Mouse (Mus musculus): Measurements from ENCODE around the gene Tsc1. TPM values are rescaled to one million over a fixed set of nuclear protein-coding genes. Genes with fewer than 3 reads are reported as not detected.

Gene Tsc1
- polyA plus RNA-seq, 1 experiment from 2014 or later = 31.7 TPM

- Histone ChIP-seq H3K27me3 (peaks cover 19% of the 10 kb centered on the region; the same call in 1 of the 2 replicates), H3K4me1 (replicated peaks) (no peaks in the 10 kb centered on the region), H3K9me3 (no peaks in the 10 kb centered on the region), H3K36me3 (no peaks in the 10 kb centered on the region), H3K4me2 (no peak overlapping the region), H3K27ac (replicated peaks) (no peak overlapping the region), H3K9ac (no peak overlapping the region), H3K4me3 (no peak overlapping the region)
- no peak for ATAC-seq (ENCODE audit: low FRiP score, low read depth)
- WGBS = 75% methylated on average over 8 of the region's 8 CpGs
Measured at GRCm38 (mm10) chr2:28617498-28618486, 23.2 kb upstream of the Tsc1 start.

- no peak for ATAC-seq (ENCODE audit: low FRiP score, low read depth)
- no peak overlapping the region for H3K9ac ChIP-seq
- 88% methylated on average over 6 of the region's 6 CpGs for WGBS
- H3K27ac ChIP-seq (replicated peaks) = no peak overlapping the region
- no peak overlapping the region for H3K4me3 ChIP-seq
- H3K27me3 ChIP-seq = peaks cover 19% of the 10 kb centered on the region; the same call in 1 of the 2 replicates
- no peaks in the 10 kb centered on the region for H3K36me3 ChIP-seq
- no peaks in the 10 kb centered on the region for H3K4me1 ChIP-seq (replicated peaks)
- H3K9me3 ChIP-seq = no peaks in the 10 kb centered on the region
- no peak overlapping the region for H3K4me2 ChIP-seq
Measured at GRCm38 (mm10) chr2:28618777-28619336, 22.2 kb upstream of the Tsc1 start.

GRCm38 (mm10) chr2:28619369-28619768 is 21.7 kb upstream of the Tsc1 start:
- peaks cover 19% of the 10 kb centered on the region; the same call in 1 of the 2 replicates for H3K27me3 ChIP-seq
- H3K27ac ChIP-seq (replicated peaks) = no peak overlapping the region
- H3K36me3 ChIP-seq = no peaks in the 10 kb centered on the region
- H3K4me1 ChIP-seq (replicated peaks) = no peaks in the 10 kb centered on the region
- ATAC-seq (ENCODE audit: low FRiP score, low read depth) = no peak
- no peaks in the 10 kb centered on the region for H3K9me3 ChIP-seq
- H3K4me3 ChIP-seq = no peak overlapping the region
- H3K9ac ChIP-seq = no peak overlapping the region
- WGBS = 87% methylated on average over 6 of the region's 6 CpGs
- H3K4me2 ChIP-seq = no peak overlapping the region

GRCm38 (mm10) chr2:28620522-28620921 is 20.5 kb upstream of the Tsc1 start:
- Histone ChIP-seq H3K36me3 (no peaks in the 10 kb centered on the region), H3K9me3 (no peaks in the 10 kb centered on the region), H3K4me1 (replicated peaks) (no peaks in the 10 kb centered on the region), H3K4me2 (no peak overlapping the region), H3K27ac (replicated peaks) (no peak overlapping the region), H3K27me3 (peaks cover 19% of the 10 kb centered on the region; the same call in 1 of the 2 replicates), H3K4me3 (no peak overlapping the region), H3K9ac (no peak overlapping the region)
- WGBS = 70% methylated on average over 10 of the region's 10 CpGs
- ATAC-seq (ENCODE audit: low FRiP score, low read depth) = no peak

- no peak for ATAC-seq (ENCODE audit: low FRiP score, low read depth)
- H3K27me3 ChIP-seq = peaks cover 19% of the 10 kb centered on the region; the same call in 1 of the 2 replicates
- H3K9ac ChIP-seq = no peak overlapping the region
- no peak overlapping the region for H3K4me3 ChIP-seq
- H3K36me3 ChIP-seq = no peaks in the 10 kb centered on the region
- no peak overlapping the region for H3K4me2 ChIP-seq
- H3K27ac ChIP-seq (replicated peaks) = no peak overlapping the region
- no peaks in the 10 kb centered on the region for H3K4me1 ChIP-seq (replicated peaks)
- no peaks in the 10 kb centered on the region for H3K9me3 ChIP-seq
- WGBS = 27% methylated on average over 2 of the region's 2 CpGs
Measured at GRCm38 (mm10) chr2:28621111-28621510, 19.9 kb upstream of the Tsc1 start.

- H3K9me3 ChIP-seq = no peaks in the 10 kb centered on the region
- 5% methylated on average over 16 of the region's 16 CpGs for WGBS
- no peak within 1 kb of the TSS for H3K4me3 ChIP-seq
- ATAC-seq (ENCODE audit: low FRiP score, low read depth) = no peak
- H3K4me1 ChIP-seq (replicated peaks) = no peaks in the 10 kb centered on the region
- peak within 1 kb of the TSS; percentile 1; the same call in 1 of the 2 replicates for H3K4me2 ChIP-seq
- H3K27me3 ChIP-seq = peaks cover 19% of the 10 kb centered on the region; the same call in 1 of the 2 replicates
- H3K9ac ChIP-seq = no peak within 1 kb of the TSS; the same call in 1 of the 2 replicates
- H3K36me3 ChIP-seq = no peaks in the 10 kb centered on the region
- H3K27ac ChIP-seq (replicated peaks) = no peak within 1 kb of the TSS
Measured at GRCm38 (mm10) chr2:28621664-28622171, 19.3 kb upstream of the Tsc1 start, which contains the start of gene Gfi1b. Gene Gfi1b (minus strand): TSS chr2:28621982.

- Histone ChIP-seq H3K36me3 (no peaks in the 10 kb centered on the region), H3K9me3 (no peaks in the 10 kb centered on the region), H3K27me3 (peaks cover 19% of the 10 kb centered on the region; the same call in 1 of the 2 replicates), H3K4me2 (no peak overlapping the region), H3K27ac (replicated peaks) (no peak overlapping the region), H3K4me3 (no peak overlapping the region), H3K4me1 (replicated peaks) (no peaks in the 10 kb centered on the region), H3K9ac (no peak overlapping the region)
- no peak for ATAC-seq (ENCODE audit: low FRiP score, low read depth)
- WGBS = 23% methylated on average over 10 of the region's 10 CpGs
Measured at GRCm38 (mm10) chr2:28622521-28623124, 18.4 kb upstream of the Tsc1 start.

- no peaks in the 10 kb centered on the region for H3K36me3 ChIP-seq
- no peak overlapping the region for H3K9ac ChIP-seq
- H3K27me3 ChIP-seq = peaks cover 19% of the 10 kb centered on the region; the same call in 1 of the 2 replicates
- 92% methylated on average over 3 of the region's 3 CpGs for WGBS
- no peak overlapping the region for H3K4me3 ChIP-seq
- no peak overlapping the region for H3K4me2 ChIP-seq
- no peak overlapping the region for H3K27ac ChIP-seq (replicated peaks)
- ATAC-seq (ENCODE audit: low FRiP score, low read depth) = no peak
- H3K9me3 ChIP-seq = no peaks in the 10 kb centered on the region
- H3K4me1 ChIP-seq (replicated peaks) = no peaks in the 10 kb centered on the region
Measured at GRCm38 (mm10) chr2:28624870-28625269, 16.2 kb upstream of the Tsc1 start.

- no peaks in the 10 kb centered on the region for H3K36me3 ChIP-seq
- ATAC-seq (ENCODE audit: low FRiP score, low read depth) = no peak
- 85% methylated on average over 3 of the region's 3 CpGs for WGBS
- H3K27ac ChIP-seq (replicated peaks) = no peak overlapping the region
- no peak overlapping the region for H3K4me3 ChIP-seq
- no peak overlapping the region for H3K9ac ChIP-seq
- no peak overlapping the region for H3K4me2 ChIP-seq
- no peaks in the 10 kb centered on the region for H3K4me1 ChIP-seq (replicated peaks)
- peaks cover 14% of the 10 kb centered on the region; the same call in 1 of the 2 replicates for H3K27me3 ChIP-seq
- H3K9me3 ChIP-seq = no peaks in the 10 kb centered on the region
Measured at GRCm38 (mm10) chr2:28626038-28626437, 15.0 kb upstream of the Tsc1 start.

GRCm38 (mm10) chr2:28628053-28628452 is 13.0 kb upstream of the Tsc1 start:
- Histone ChIP-seq H3K4me1 (replicated peaks) (no peaks in the 10 kb centered on the region), H3K36me3 (no peaks in the 10 kb centered on the region), H3K4me3 (no peak overlapping the region), H3K27me3 (no peaks in the 10 kb centered on the region; the same call in 1 of the 2 replicates), H3K27ac (replicated peaks) (no peak overlapping the region), H3K9me3 (no peaks in the 10 kb centered on the region), H3K4me2 (no peak overlapping the region), H3K9ac (no peak overlapping the region)
- 69% methylated on average over 2 of the region's 2 CpGs for WGBS
- no peak for ATAC-seq (ENCODE audit: low FRiP score, low read depth)

GRCm38 (mm10) chr2:28629911-28630381 is 11.1 kb upstream of the Tsc1 start:
- no peak for ATAC-seq (ENCODE audit: low FRiP score, low read depth)
- H3K4me1 ChIP-seq (replicated peaks) = no peaks in the 10 kb centered on the region
- no peak overlapping the region for H3K4me3 ChIP-seq
- no peak overlapping the region for H3K9ac ChIP-seq
- no peaks in the 10 kb centered on the region; the same call in 1 of the 2 replicates for H3K27me3 ChIP-seq
- WGBS = 46% methylated on average over 4 of the region's 4 CpGs
- H3K27ac ChIP-seq (replicated peaks) = no peak overlapping the region
- no peaks in the 10 kb centered on the region for H3K9me3 ChIP-seq
- H3K4me2 ChIP-seq = no peak overlapping the region
- H3K36me3 ChIP-seq = no peaks in the 10 kb centered on the region

Data from hindbrain, embryonic 15.5 days (tissue).